Mouse (Mus musculus): ENCODE measurements around the gene Atp5d. TPM values are rescaled to one million over a fixed set of nuclear protein-coding genes. Genes with fewer than 3 reads are reported as not detected.

The Atp5d gene
- polyA plus RNA-seq, 1 experiment from 2014 or later, result 384 TPM

- WGBS, result 14% methylated on average over 49 of the region's 49 CpGs
- Histone ChIP-seq H3K36me3 (peaks cover 39% of the 10 kb centered on the region), H3K4me3 (peak overlapping the region; percentile 66), H3K9ac (replicated peaks) (peak overlapping the region; percentile 86), H3K9me3 (no peaks in the 10 kb centered on the region), H3K4me1 (peaks cover 60% of the 10 kb centered on the region), H3K27ac (replicated peaks) (no peak overlapping the region), H3K4me2 (replicated peaks) (peak overlapping the region; percentile 95), H3K27me3 (peaks cover 60% of the 10 kb centered on the region)
- ATAC-seq (ENCODE audit: low FRiP score, low read depth), result no peak
Observed at GRCm38 (mm10) chr10:80136179-80136951, 2.1 kb upstream of the Atp5d start.

- H3K27me3 ChIP-seq, result peaks cover 52% of the 10 kb centered on the region
- peaks cover 57% of the 10 kb centered on the region for H3K4me1 ChIP-seq
- no peak for ATAC-seq (ENCODE audit: low FRiP score, low read depth)
Observed at GRCm38 (mm10) chr10:80136952-80137625, 1.3 kb upstream of the Atp5d start.

GRCm38 (mm10) chr10:80137626-80138552, 543 bp upstream of the Atp5d start:
- peaks cover 60% of the 10 kb centered on the region for H3K4me1 ChIP-seq
- WGBS, result 4% methylated on average over 31 of the region's 33 CpGs
- H3K27ac ChIP-seq (replicated peaks), result peak overlapping the region; percentile 91
- no peaks in the 10 kb centered on the region for H3K9me3 ChIP-seq
- peak overlapping the region; percentile 86 for H3K9ac ChIP-seq (replicated peaks)
- peak overlapping the region; percentile 95 for H3K4me2 ChIP-seq (replicated peaks)
- peaks cover 24% of the 10 kb centered on the region for H3K36me3 ChIP-seq
- peak overlapping the region; percentile 66 for H3K4me3 ChIP-seq
- H3K27me3 ChIP-seq, result peaks cover 44% of the 10 kb centered on the region
- ATAC-seq (ENCODE audit: low FRiP score, low read depth), result no peak

More at GRCm38 (mm10) chr10:80136952-80137625, 1.3 kb upstream of the Atp5d start:
- Histone ChIP-seq H3K36me3 (peaks cover 32% of the 10 kb centered on the region), H3K27ac (replicated peaks) (peak overlapping the region; percentile 91), H3K4me3 (peak overlapping the region; percentile 66), H3K4me2 (replicated peaks) (peak overlapping the region; percentile 95), H3K9ac (replicated peaks) (peak overlapping the region; percentile 86), H3K9me3 (no peaks in the 10 kb centered on the region)
- WGBS, result 3% methylated on average over 28 of the region's 29 CpGs

GRCm38 (mm10) chr10:80139439-80139775, 975 bp downstream of the Atp5d start:
- Histone ChIP-seq H3K4me3 (peak overlapping the region; percentile 66), H3K27ac (replicated peaks) (peak overlapping the region; percentile 91), H3K36me3 (peaks cover 18% of the 10 kb centered on the region), H3K27me3 (peaks cover 38% of the 10 kb centered on the region), H3K4me1 (peaks cover 65% of the 10 kb centered on the region), H3K9ac (replicated peaks) (peak overlapping the region; percentile 86), H3K4me2 (replicated peaks) (peak overlapping the region; percentile 95), H3K9me3 (no peaks in the 10 kb centered on the region)
- 0% methylated on average over 9 of the region's 10 CpGs for WGBS
- ATAC-seq (ENCODE audit: low FRiP score, low read depth), result no peak

DNA sequence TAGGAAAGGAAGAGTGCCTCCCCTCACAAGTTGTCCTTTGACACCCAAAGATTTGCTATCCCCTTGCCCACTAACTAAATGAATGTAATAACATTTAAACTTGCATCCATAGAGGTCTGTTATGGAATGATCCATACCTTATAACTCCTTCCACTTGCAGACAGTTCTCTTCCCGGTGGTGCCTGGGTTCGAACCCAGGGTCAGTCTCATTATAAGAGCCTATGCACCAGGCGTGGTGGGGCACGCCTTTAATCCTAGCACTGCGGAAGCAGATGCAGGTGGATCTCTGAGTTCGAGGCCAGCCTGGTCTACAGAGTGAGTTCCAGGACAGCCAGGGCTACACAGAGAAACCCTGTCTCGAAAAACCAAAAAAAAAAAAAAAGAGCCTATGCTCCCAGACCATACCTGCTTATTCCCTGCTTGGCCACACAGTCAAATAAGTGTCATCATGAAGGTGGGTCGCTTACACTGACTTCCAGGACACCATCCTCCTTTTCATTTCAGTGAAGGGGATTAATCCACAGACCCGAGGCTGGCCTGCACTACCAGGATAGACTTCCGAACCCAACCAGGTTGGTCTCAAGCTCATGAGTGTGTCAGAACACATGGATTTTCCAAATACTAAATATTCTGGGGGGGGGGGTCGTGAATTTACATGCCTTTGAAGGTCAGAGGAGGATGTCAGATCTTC, 1.7 kb downstream of the Atp5d start:
- Histone ChIP-seq H3K4me1 (peaks cover 68% of the 10 kb centered on the region), H3K27me3 (peaks cover 31% of the 10 kb centered on the region), H3K36me3 (peaks cover 20% of the 10 kb centered on the region), H3K27ac (replicated peaks) (no peak overlapping the region), H3K9me3 (no peaks in the 10 kb centered on the region), H3K4me2 (replicated peaks) (peak overlapping the region; percentile 95; the same call in 1 of the 2 replicates), H3K4me3 (no peak overlapping the region), H3K9ac (replicated peaks) (no peak overlapping the region)
- WGBS, result 75% methylated on average over 11 of the region's 11 CpGs
- ATAC-seq (ENCODE audit: low FRiP score, low read depth), result no peak

- Histone ChIP-seq H3K9me3 (no peaks in the 10 kb centered on the region), H3K4me3 (peak within 1 kb of the TSS; percentile 73), H3K4me1 (peaks cover 73% of the 10 kb centered on the region), H3K9ac (replicated peaks) (peak within 1 kb of the TSS; percentile 32; the same call in 1 of the 2 replicates), H3K27me3 (peaks cover 26% of the 10 kb centered on the region), H3K36me3 (peaks cover 22% of the 10 kb centered on the region), H3K4me2 (replicated peaks) (peak within 1 kb of the TSS; percentile 95), H3K27ac (replicated peaks) (peak within 1 kb of the TSS; percentile 91)
- WGBS, result 83% methylated on average over 10 of the region's 10 CpGs
- ATAC-seq (ENCODE audit: low FRiP score, low read depth), result no peak
Observed at GRCm38 (mm10) chr10:80140666-80141035, 2.2 kb downstream of the Atp5d start, which contains the start of gene Cbarp. Cbarp (minus strand) TSS chr10:80140835.

GRCm38 (mm10) chr10:80141243-80141642, 2.8 kb downstream of the Atp5d start:
- under 1% methylated on average over 29 of the region's 29 CpGs for WGBS
- peak overlapping the region; percentile 81 for H3K4me2 ChIP-seq (replicated peaks)
- H3K4me3 ChIP-seq, result peak overlapping the region; percentile 73
- peaks cover 28% of the 10 kb centered on the region for H3K36me3 ChIP-seq
- no peaks in the 10 kb centered on the region for H3K9me3 ChIP-seq
- peaks cover 20% of the 10 kb centered on the region for H3K27me3 ChIP-seq
- H3K4me1 ChIP-seq, result peaks cover 77% of the 10 kb centered on the region
- ATAC-seq (ENCODE audit: low FRiP score, low read depth), result peak; percentile 50
- H3K9ac ChIP-seq (replicated peaks), result peak overlapping the region; percentile 32; the same call in 1 of the 2 replicates
- peak overlapping the region; percentile 83 for H3K27ac ChIP-seq (replicated peaks)

DNA sequence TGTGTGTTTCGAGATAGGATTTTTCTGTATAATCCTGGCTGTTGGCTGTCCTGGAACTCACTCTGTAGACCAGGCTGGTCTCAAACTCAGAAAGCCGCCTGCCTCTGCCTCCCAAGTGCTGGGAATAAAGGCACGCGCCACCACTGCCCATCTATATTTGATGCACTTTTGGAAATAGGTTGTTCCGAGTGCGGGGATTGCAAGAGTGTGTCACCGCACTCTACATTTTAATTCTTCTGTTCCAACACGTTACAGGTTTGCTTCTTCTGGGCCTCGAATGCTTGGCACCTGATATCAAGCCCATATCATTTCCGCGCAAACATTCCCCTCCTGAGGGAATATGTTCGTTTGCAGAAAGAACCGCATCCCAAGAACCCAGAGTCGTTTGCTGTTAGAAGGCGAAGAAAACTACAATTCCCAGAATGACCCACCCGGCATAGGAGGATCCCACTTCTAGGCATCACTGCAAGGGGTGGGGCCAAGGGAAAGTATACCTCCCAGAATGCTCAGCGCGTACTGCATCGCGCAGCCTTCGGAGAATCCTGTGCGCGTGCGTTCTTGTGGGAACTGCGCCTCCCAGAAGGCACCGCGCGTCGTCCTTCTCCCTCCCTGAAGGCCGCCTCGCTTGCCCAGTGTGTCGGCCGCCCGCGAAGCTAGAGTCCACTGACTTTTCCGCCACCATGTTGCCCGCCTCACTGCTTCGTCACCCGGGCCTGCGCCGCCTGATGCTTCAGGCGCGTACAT, 3.5 kb downstream of the Atp5d start:
- WGBS, result 2% methylated on average over 43 of the region's 43 CpGs
- no peaks in the 10 kb centered on the region for H3K9me3 ChIP-seq
- H3K4me3 ChIP-seq, result peak overlapping the region; percentile 73
- H3K4me2 ChIP-seq (replicated peaks), result peak overlapping the region; percentile 81
- H3K9ac ChIP-seq (replicated peaks), result peak overlapping the region; percentile 91
- peaks cover 29% of the 10 kb centered on the region for H3K36me3 ChIP-seq
- peak; percentile 83 for ATAC-seq (ENCODE audit: low FRiP score, low read depth)
- peaks cover 77% of the 10 kb centered on the region for H3K4me1 ChIP-seq
- peaks cover 13% of the 10 kb centered on the region for H3K27me3 ChIP-seq
- H3K27ac ChIP-seq (replicated peaks), result peak overlapping the region; percentile 84

GRCm38 (mm10) chr10:80142530-80142925, 4.1 kb downstream of the Atp5d start:
- peaks cover 7% of the 10 kb centered on the region for H3K27me3 ChIP-seq
- H3K27ac ChIP-seq (replicated peaks), result peak overlapping the region; percentile 84
- H3K4me3 ChIP-seq, result peak overlapping the region; percentile 73
- peak overlapping the region; percentile 81 for H3K4me2 ChIP-seq (replicated peaks)
- WGBS, result 0% methylated on average over 15 of the region's 15 CpGs
- H3K4me1 ChIP-seq, result peaks cover 75% of the 10 kb centered on the region
- peak; percentile 3; the same call in 1 of the 2 replicates for ATAC-seq (ENCODE audit: low FRiP score, low read depth)
- H3K9ac ChIP-seq (replicated peaks), result peak overlapping the region; percentile 91
- H3K36me3 ChIP-seq, result peaks cover 29% of the 10 kb centered on the region
- H3K9me3 ChIP-seq, result no peaks in the 10 kb centered on the region

GRCm38 (mm10) chr10:80143664-80144063, 5.2 kb downstream of the Atp5d start:
- no peak for ATAC-seq (ENCODE audit: low FRiP score, low read depth)
- Histone ChIP-seq H3K27me3 (peaks cover 6% of the 10 kb centered on the region), H3K9ac (replicated peaks) (no peak overlapping the region), H3K4me3 (no peak overlapping the region), H3K27ac (replicated peaks) (no peak overlapping the region), H3K4me1 (peaks cover 68% of the 10 kb centered on the region), H3K9me3 (no peaks in the 10 kb centered on the region), H3K36me3 (peaks cover 29% of the 10 kb centered on the region), H3K4me2 (replicated peaks) (0 out of 2 replicates have a peak overlapping the region, but pooled peaks have one; percentile 4)
- 94% methylated on average over 7 of the region's 7 CpGs for WGBS
